Mouse (Mus musculus) mammary gland, adult 2 months (tissue): Measurements from ENCODE around the gene Pemt. TPM values are rescaled to one million over a fixed set of nuclear protein-coding genes. Genes with fewer than 3 reads are reported as not detected.

Experiments used
- polyA plus RNA-seq: library from polyadenylated mRNA; depleted of rRNA; stranded (reverse); fragments of >200 nt; gene quantifications from 2 replicates; pipeline ENCODE4 v1.2.3, GENCODE M21; 2012; ENCODE audit warnings: low replicate concordance; rRNA removed

Gene Pemt
- polyA plus RNA-seq: 20.3 and 30.7 TPM in 2 replicates

GRCm38 (mm10) chr11:60046058-60046735 is at the start of gene Pemt:
Gene Pemt, minus strand, starts transcription at chr11:60046489.

GRCm38 (mm10) chr11:59964818-59965217 is 81.5 kb downstream of the Pemt start, which contains the start of gene Rasd1:
Gene Rasd1, minus strand, starts transcription at chr11:59964944.

GRCm38 (mm10) chr11:59947752-59948400 is 98.4 kb downstream of the Pemt start, which contains the start of gene Med9:
Gene Med9, plus strand, starts transcription at chr11:59948206.

Other genes with a start within 250 kb of the Pemt start
- gene Flcn, start 236.5 kb downstream of the Pemt start, polyA plus RNA-seq: 58.6 and 69.3 TPM in 2 replicates
- 28.2 and 39.1 TPM in 2 replicates for gene Nt5m, start 207.0 kb downstream of the Pemt start, polyA plus RNA-seq
- gene Cops3, start 206.7 kb downstream of the Pemt start, polyA plus RNA-seq: 10.5 and 28.6 TPM in 2 replicates
- gene Med9, start 98.3 kb downstream of the Pemt start, polyA plus RNA-seq: 18.9 and 27.8 TPM in 2 replicates
- gene Rasd1, start 81.5 kb downstream of the Pemt start, polyA plus RNA-seq: 49.5 and 62.0 TPM in 2 replicates
- 33.0 and 67.6 TPM in 2 replicates for gene Rai1, start 58.5 kb upstream of the Pemt start, polyA plus RNA-seq
- 774 and 1,174 TPM in 2 replicates for gene Srebf1, start 176.1 kb upstream of the Pemt start, polyA plus RNA-seq